Mouse (Mus musculus): ENCODE results near the gene Hnrnpab. TPM values are rescaled to one million over a fixed set of nuclear protein-coding genes. Genes with fewer than 3 reads are reported as not detected.

The Hnrnpab gene
- total RNA-seq, 2 experiments from 2014 or later: 93.4 to 103 TPM

DNA sequence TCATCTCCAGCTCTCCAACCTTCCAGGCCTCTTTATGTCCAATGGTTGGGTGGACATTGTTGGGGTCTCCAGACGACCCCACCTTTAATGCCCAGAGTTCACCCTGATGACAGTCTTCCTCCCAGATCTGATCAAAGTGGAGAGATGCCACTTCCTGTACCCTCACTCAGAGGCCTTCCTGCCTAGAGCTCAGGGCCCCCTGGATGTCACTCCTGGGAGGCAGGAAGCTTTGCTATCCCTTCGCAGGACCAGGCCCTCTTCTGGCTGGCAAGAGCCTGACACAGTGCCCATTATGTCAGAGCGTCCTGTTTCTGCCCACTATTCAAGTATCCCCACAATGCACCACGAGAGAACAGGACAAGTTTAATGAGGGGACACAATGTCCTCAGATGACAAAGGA lies 27.6 kb downstream of the Hnrnpab start:
- intact Hi-C loops (cut with DNase I): loop anchor here (2.0 kb wide), 1 partner anchor 38 kb away; no protein-coding TSS in a partner anchor
- DNase-seq: no peak

- DNase-seq: no peak
- intact Hi-C loops (cut with DNase I): no loop called here
These were observed 29.1 kb downstream of the Hnrnpab start for GRCm38 (mm10) chr11:51577587-51577986.

GRCm38 (mm10) chr11:51576454-51576853 lies 30.2 kb downstream of the Hnrnpab start:
- intact Hi-C loops (cut with DNase I): no loop called here
- DNase-seq: no peak

DNA sequence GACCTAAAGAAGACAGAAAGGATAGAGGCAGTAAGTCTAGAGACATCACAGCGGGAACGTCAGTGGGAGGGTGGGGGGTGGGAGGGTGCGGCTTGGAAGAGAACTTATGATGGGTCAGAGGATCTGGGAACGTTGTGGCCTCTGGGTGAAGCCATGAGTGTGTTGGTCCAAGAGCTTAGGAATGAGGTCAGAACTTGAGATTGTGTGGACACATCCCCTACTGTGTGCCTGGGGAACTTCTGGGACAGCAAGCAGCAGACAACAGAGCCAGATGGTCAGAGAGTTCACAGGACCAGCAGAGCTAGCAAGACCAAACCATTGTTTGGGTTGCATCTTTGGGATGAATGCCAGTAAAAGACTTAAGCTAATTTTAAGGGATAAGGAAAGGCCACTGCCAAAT lies 37.8 kb downstream of the Hnrnpab start:
- intact Hi-C loops (cut with DNase I): no loop called here
- DNase-seq: no peak

DNA sequence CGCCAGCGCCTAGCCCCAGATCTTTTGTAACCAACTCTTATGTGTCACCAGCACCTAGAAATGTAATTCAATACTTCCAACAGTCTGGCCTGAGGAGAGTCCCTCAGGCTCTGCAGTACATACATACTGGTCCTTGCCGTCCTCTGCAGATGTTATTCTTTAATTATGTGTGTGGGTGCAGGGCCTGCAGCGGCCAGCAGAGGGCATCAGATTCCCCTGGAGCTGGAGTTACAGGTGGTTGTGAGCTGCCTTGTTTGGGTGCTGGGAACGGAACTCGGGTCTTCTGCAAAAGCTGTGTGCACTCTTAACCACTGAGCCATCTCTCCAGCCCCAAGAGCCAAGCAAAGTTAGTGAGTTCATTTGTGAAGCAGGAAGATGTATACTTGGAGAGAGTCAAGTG lies 40.7 kb downstream of the Hnrnpab start:
- DNase-seq: no peak
- intact Hi-C loops (cut with DNase I): no loop called here

- no peak for DNase-seq
- intact Hi-C loops (cut with DNase I): no loop called here
These were observed 41.6 kb downstream of the Hnrnpab start for GRCm38 (mm10) chr11:51565062-51565461.

DNA sequence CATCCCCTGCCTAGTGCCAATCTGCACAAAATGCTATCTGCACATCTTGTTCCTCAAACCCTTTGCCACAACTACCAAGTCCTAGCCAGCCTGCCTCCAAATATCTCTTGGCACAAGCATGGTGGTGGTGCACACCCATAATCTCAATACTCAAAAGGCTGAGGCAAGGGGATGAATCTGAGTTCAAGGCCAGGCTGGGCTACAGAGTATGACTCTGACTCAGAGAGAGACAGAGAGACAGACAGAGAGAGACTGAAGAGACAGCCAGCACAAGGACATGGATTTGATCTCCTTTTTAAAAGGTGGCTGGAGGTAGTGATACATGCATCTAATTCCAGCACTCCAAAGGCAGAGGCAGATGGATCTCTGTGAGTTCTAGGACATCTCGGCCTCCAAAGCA lies 43.4 kb downstream of the Hnrnpab start:
- no peak for DNase-seq
- intact Hi-C loops (cut with DNase I): no loop called here

GRCm38 (mm10) chr11:51555066-51555465 lies 51.6 kb downstream of the Hnrnpab start:
- intact Hi-C loops (cut with DNase I): no loop called here
- no peak for DNase-seq

- DNase-seq: no peak
- intact Hi-C loops (cut with DNase I): no loop called here
These were observed 52.1 kb downstream of the Hnrnpab start for GRCm38 (mm10) chr11:51554590-51554989.

- intact Hi-C loops (cut with DNase I): no loop called here
- DNase-seq: no peak
These were observed 54.6 kb downstream of the Hnrnpab start for GRCm38 (mm10) chr11:51552091-51552490.

- intact Hi-C loops (cut with DNase I): no loop called here
- no peak for DNase-seq
These were observed 55.4 kb downstream of the Hnrnpab start for GRCm38 (mm10) chr11:51551253-51551652.

Other genes starting within 250 kb of the Hnrnpab start
- 10 to 100 TPM; 13.1 to 15.7 TPM for gene Phykpl, start 22.1 kb downstream of the Hnrnpab start, total RNA-seq (2021)
- 10 to 100 TPM; 21.0 to 24.7 TPM for gene Nhp2, start 12.9 kb upstream of the Hnrnpab start, total RNA-seq (2021)
- 10 to 100 TPM in 1 of 2 experiments, 1 to 10 TPM in 1; 8.5 to 12.1 TPM for gene Rmnd5b, start 29.0 kb upstream of the Hnrnpab start, total RNA-seq (2021)
- gene N4bp3, start 44.0 kb upstream of the Hnrnpab start, total RNA-seq (2021): 1 to 10 TPM; 3.3 to 6.0 TPM
- gene D930048N14Rik, start 44.1 kb upstream of the Hnrnpab start, total RNA-seq (2021): under 1 TPM; 0.18 to 0.30 TPM
- gene 0610009B22Rik, start 82.0 kb upstream of the Hnrnpab start, total RNA-seq (2021): 10 to 100 TPM; 31.8 to 32.0 TPM
- 10 to 100 TPM; 38.8 to 42.3 TPM for gene Sec24a, start 156.8 kb upstream of the Hnrnpab start, total RNA-seq (2021)
- 100 to 1,000 TPM; 428 to 446 TPM for gene Sar1b, start 156.8 kb upstream of the Hnrnpab start, total RNA-seq (2021)